Comparison of ENCODE assay signal across 15 mouse cellular contexts in the genomic region with DNA sequence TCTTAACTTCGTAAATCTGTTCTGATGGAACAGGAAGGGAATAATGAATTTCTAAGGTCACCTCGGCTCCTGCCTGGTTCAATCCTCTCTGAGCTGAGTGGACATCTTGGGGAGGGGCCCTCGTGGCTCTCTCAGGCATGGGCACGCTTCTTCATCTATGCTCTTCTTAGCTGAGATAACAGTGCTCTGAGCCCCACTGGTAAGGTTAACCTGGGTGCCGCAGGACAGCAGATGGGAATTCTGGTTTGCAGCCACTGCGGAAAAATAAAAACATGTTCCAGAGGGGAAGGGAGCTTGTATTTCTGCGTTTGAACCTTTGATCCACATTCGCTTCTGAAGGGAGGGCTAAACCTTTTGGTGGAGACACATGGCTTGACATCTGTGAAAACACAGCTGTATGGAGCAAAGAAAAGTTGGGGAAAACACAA. TPM values are rescaled to one million over a fixed set of nuclear protein-coding genes. Genes with fewer than 3 reads are reported as not detected.
DNase-seq lines count a peak whose midpoint lies in the region; ATAC-seq and TF ChIP-seq lines count a peak whose summit lies in the region.
"Had no signal": no experiment of that assay in that cellular context is flagged by ENCODE, and none has a peak within 500 bp of the region (broad histone marks: within the 10 kb centered on the region; RNA-seq: fewer than 3 reads in every experiment).

No protein-coding gene starts in this region.

- H3K36me3 ChIP-seq in forebrain, embryonic 11.5 days (ENCODE audit: control insufficient read depth, insufficient read depth, low read length), result no peaks in the 10 kb centered on the region
- no peaks in the 10 kb centered on the region for H3K36me3 ChIP-seq in midbrain, embryonic 14.5 days (ENCODE audit: control insufficient read depth, insufficient read depth, low read length)
- H3K36me3 ChIP-seq: heart, embryonic 13.5 days; intestine, embryonic 15.5 days; liver, embryonic 15.5 days had no signal

- peak overlapping the region; percentile 23; the same call in 1 of the 2 replicates for H3K9ac ChIP-seq in forebrain, embryonic 11.5 days (ENCODE audit: low read length)
- H3K9ac ChIP-seq in midbrain, embryonic 14.5 days (replicated peaks; ENCODE audit: low read length), result no peak overlapping the region
- H3K9ac ChIP-seq: heart, embryonic 13.5 days; intestine, embryonic 15.5 days; liver, embryonic 15.5 days had no signal

- no peak for TF ChIP-seq CTCF in brain, embryonic 14.5 days (IDR thresholded peaks at IDR 0.05; ENCODE audit: borderline replicate concordance, extremely low read depth, insufficient read depth, insufficient read length)
- no peak for TF ChIP-seq CTCF in cerebellum, adult 2 months (IDR thresholded peaks at IDR 0.05; ENCODE audit: borderline replicate concordance, insufficient read depth, low read depth, low read length)

- H3K27ac ChIP-seq in cerebellum, adult 2 months (ENCODE audit: insufficient read depth, low read length), result peak overlapping the region; percentile 99
- no peak overlapping the region for H3K27ac ChIP-seq in forebrain, embryonic 11.5 days (ENCODE audit: low read depth, low read length)
- no peak overlapping the region for H3K27ac ChIP-seq in midbrain, embryonic 14.5 days (replicated peaks; ENCODE audit: low read depth, low read length)
- H3K27ac ChIP-seq: heart, embryonic 13.5 days; intestine, embryonic 15.5 days; liver, embryonic 15.5 days; macrophage had no signal

- H3K4me1 ChIP-seq in cerebellum, adult 2 months (ENCODE audit: control insufficient read depth, insufficient read depth, low read length), result peaks cover 20% of the 10 kb centered on the region; the same call in 1 of the 2 replicates
- H3K4me1 ChIP-seq in forebrain, embryonic 11.5 days (replicated peaks; ENCODE audit: control insufficient read depth, insufficient read depth, low read length), result peaks cover 25% of the 10 kb centered on the region
- H3K4me1 ChIP-seq in midbrain, embryonic 14.5 days (ENCODE audit: control insufficient read depth, insufficient read depth, low read length), result no peaks in the 10 kb centered on the region
- H3K4me1 ChIP-seq: heart, embryonic 13.5 days; intestine, embryonic 15.5 days had no signal

- peak overlapping the region; percentile 45 for H3K4me3 ChIP-seq in cerebellum, adult 2 months (replicated peaks; ENCODE audit: insufficient read depth, low read depth, low read length)
- H3K4me3 ChIP-seq in forebrain, embryonic 11.5 days (ENCODE audit: low read depth, low read length), result no peak overlapping the region
- no peak overlapping the region for H3K4me3 ChIP-seq in midbrain, embryonic 14.5 days (replicated peaks; ENCODE audit: low read depth, low read length)
- H3K4me3 ChIP-seq: heart, embryonic 13.5 days; intestine, embryonic 15.5 days; liver, embryonic 15.5 days had no signal

- peak; percentile 55 for DNase-seq in brain, embryonic 14.5 days (ENCODE audit: low read depth)
- DNase-seq in cerebellum, adult 2 months, result peak; percentile 74 to 76
- no peak for DNase-seq in forebrain, embryonic 11.5 days (ENCODE audit: low spot score)
- DNase-seq in midbrain, embryonic 14.5 days, result peak; percentile 26
- DNase-seq in left cerebral cortex, postnatal 36 days (ENCODE audit: low spot score in 2 of 2), result no peak
- no peak for DNase-seq in right cerebral cortex, postnatal 25 days
- DNase-seq: adrenal gland, postnatal 36 days; gastrocnemius, postnatal 14 days; thymus, postnatal 14 days had no signal

- no peak for TF ChIP-seq POLR2A in brain, embryonic 14.5 days (IDR thresholded peaks at IDR 0.05; ENCODE audit: borderline replicate concordance, extremely low read depth, insufficient read depth, insufficient read length, poor library complexity, severe bottlenecking)
- TF ChIP-seq POLR2A in cerebellum, adult 2 months (IDR thresholded peaks at IDR 0.05; ENCODE audit: borderline replicate concordance, insufficient read depth, low read length), result peak; percentile 15; the same call in 1 of the 2 replicates

- H3K9me3 ChIP-seq in forebrain, embryonic 11.5 days (ENCODE audit: control insufficient read depth, low read length), result no peaks in the 10 kb centered on the region
- no peaks in the 10 kb centered on the region; the same call in 1 of the 2 replicates for H3K9me3 ChIP-seq in midbrain, embryonic 14.5 days (ENCODE audit: control insufficient read depth, low read length)
- H3K9me3 ChIP-seq: intestine, embryonic 15.5 days; liver, embryonic 15.5 days had no signal

- H3K27me3 ChIP-seq in cerebellum, adult 2 months (ENCODE audit: control insufficient read depth, insufficient read depth, low read length), result no peaks in the 10 kb centered on the region
- peaks cover 2% of the 10 kb centered on the region; the same call in 1 of the 2 replicates for H3K27me3 ChIP-seq in forebrain, embryonic 11.5 days (ENCODE audit: control insufficient read depth, insufficient read depth, low read length)
- H3K27me3 ChIP-seq in midbrain, embryonic 14.5 days (ENCODE audit: control insufficient read depth, insufficient read depth, low read length), result peaks cover 46% of the 10 kb centered on the region
- H3K27me3 ChIP-seq: CH12.LX had no signal

- WGBS in cerebellum, adult 2 months, result 12% methylated on average over 8 of the region's 8 CpGs
- WGBS in forebrain, embryonic 11.5 days, result 29% methylated on average over 8 of the region's 8 CpGs
- WGBS in midbrain, embryonic 14.5 days, result 37% methylated on average over 8 of the region's 8 CpGs

- intact Hi-C loops in left cerebral cortex, postnatal 36 days (cut with DNase I), result loop anchor here (5.0 to 10.0 kb wide), 2 partner anchors 183 to 1020 kb away; no protein-coding TSS in a partner anchor

- no peak for ATAC-seq in forebrain, embryonic 11.5 days (replicated peaks; ENCODE audit: low FRiP score)
- ATAC-seq in midbrain, embryonic 14.5 days (ENCODE audit: low FRiP score, low TSS enrichment), result no peak
- ATAC-seq in activated CD4-positive, CD25-positive, alpha-beta regulatory T cell, adult 4 months, result no peak

- H3K4me2 ChIP-seq in forebrain, embryonic 11.5 days (ENCODE audit: low read depth, low read length, severe bottlenecking), result no peak overlapping the region
- H3K4me2 ChIP-seq in midbrain, embryonic 14.5 days (ENCODE audit: low read length), result no peak overlapping the region
- H3K4me2 ChIP-seq: intestine, embryonic 15.5 days; liver, embryonic 15.5 days had no signal

RNA-seq across cellular contexts. Expression of gene Clybl, which starts 43.0 kb away (rescaled TPM):
- 10.1 and 11.7 TPM in 2 replicates for polyA plus RNA-seq in brain, embryonic 14.5 days (2012; rRNA removed)
- polyA plus RNA-seq in cerebellum, adult 2 months (2012; rRNA removed), result 38.1 and 40.6 TPM in 2 replicates
- polyA plus RNA-seq in forebrain, embryonic 11.5 days (2014; fragmentation: Nextera tagmentation; extraction: Ambion mirVana), result 34.3 and 35.3 TPM in 2 replicates
- polyA plus RNA-seq in midbrain, embryonic 14.5 days (2014; fragmentation: Nextera tagmentation; extraction: Ambion mirVana), result 12.8 and 17.2 TPM in 2 replicates
- total RNA-seq in left cerebral cortex, postnatal 36 days (2021), result 10 to 100 TPM; 21.2 to 31.3 TPM
- polyA plus RNA-seq in activated CD4-positive, CD25-positive, alpha-beta regulatory T cell, adult 4 months (2017; shearing (Covaris generic)), result 10 to 100 TPM; 10.6 to 11.0 TPM

Comparison
In these comparisons a context has a peak if more than half of its experiments do, and no peak if none do; other contexts are left out.
1. DNase-seq: peak in brain, embryonic 14.5 days (single experiment), cerebellum, adult 2 months (2 of 2) and midbrain, embryonic 14.5 days (single experiment); none in forebrain, embryonic 11.5 days (single experiment), left cerebral cortex, postnatal 36 days (0 of 2) and right cerebral cortex, postnatal 25 days (single experiment).